Mouse (Mus musculus): ENCODE results near the gene 2300002M23Rik.

Gene 2300002M23Rik

DNA sequence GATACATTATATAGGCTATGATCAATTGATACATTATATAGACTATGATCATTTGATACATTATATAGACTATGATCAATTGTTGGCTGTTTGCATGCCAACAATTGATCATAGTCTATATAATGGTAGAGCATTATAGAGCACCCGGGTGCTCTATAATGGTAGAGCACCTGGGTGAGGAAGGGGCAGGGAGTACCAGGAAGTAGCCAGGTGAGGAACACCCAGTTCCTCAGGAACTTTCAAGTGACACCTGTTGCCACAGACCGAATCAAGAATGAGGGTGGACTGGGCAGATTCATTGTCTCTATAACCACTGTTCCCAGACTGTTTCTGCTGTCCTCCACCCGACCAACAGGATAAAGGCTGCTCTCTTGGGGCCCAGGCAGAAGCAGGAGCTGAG is at the start of gene 2300002M23Rik:
TSS of gene 2300002M23Rik (plus strand) at position 301 of the 400 bp plus-strand sequence.
- DNase-seq = no peak

DNA sequence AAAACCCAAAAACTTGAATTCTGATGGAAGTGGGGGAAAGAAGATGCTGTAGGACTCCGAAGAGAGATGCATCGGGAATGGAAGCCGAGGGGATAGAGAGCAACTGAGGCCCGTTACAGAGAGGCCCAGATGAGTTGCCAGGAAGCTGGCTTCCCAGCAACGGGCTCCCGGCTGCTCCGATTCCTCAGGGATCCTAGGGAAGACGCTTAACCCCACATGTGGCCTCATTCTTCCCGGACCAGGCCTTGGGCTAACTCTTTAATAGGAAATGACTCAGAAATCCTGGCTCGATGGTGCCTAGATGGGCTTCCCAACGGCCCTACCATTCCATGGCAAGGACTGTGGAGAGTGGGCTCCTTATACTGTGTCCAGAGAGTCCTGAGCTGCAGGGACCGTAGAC is 49.7 kb upstream of the 2300002M23Rik start:
- no peak for DNase-seq

GRCm38 (mm10) chr17:35524354-35524753 is 42.9 kb upstream of the 2300002M23Rik start:
- no peak for DNase-seq

DNA sequence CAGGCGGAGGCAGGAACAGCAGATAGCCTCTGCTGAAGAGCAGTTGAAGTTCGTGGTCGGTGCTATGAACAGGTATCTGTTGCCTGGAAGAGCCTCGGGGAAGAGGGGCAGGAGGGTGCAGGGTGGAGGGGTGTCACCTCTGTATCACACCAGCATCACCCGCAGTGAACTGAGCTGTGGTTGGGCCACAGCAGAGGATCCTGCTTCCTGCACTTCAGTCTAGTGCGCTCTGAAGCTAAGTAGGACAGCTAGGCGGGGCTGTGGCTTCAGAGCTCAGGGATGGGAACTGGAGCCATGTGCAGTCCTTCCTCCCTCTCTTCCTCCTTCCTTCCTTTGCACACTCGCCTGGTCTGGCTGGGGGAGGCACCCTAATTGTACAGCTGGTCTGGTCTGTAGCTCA is 40.6 kb upstream of the 2300002M23Rik start:
- peak; percentile 47 to 51 for DNase-seq

DNA sequence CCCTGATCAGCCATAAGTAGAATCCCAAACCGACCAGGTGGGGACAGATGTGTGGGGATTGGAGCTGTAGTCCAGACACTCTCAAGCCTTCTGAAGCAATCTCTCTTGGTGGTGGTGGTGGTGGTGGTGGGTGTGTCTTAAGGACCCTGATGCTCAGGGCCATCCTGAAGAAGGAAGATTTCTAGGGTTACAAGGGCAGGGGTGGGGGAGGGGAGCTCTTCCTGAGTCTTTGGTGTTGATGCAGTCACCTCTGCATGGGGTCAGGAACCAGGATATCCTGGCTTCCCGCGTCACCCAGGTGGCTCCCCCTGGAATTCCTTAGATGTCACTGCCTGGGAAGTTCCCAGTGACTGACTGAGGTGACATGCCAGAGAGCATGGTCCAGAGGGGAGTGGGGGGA is 34.9 kb upstream of the 2300002M23Rik start:
- no peak for DNase-seq

DNA sequence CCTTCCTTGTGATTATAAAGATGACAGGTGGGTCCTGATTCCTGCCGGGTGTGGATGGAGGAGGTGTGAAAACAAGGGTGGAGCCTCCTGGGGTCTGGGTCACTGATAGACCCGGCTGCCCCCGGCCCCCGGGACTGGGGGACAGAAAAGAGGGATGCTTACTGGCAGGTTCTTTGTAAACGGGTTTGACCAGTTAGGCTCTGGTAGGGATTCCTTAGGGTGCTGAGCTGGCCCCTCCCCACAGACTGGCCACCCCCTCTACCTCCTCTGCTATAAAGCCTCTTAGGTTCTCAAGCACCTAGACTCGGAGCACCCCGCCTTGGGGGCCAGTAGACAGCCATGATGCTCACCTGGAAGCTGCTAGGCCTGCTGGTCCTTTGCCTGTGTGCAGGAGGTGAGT is 34.3 kb upstream of the 2300002M23Rik start, which contains the start of gene Psors1c2:
TSS of gene Psors1c2 (plus strand) at position 301 of the 400 bp plus-strand sequence.
- DNase-seq = no peak

DNA sequence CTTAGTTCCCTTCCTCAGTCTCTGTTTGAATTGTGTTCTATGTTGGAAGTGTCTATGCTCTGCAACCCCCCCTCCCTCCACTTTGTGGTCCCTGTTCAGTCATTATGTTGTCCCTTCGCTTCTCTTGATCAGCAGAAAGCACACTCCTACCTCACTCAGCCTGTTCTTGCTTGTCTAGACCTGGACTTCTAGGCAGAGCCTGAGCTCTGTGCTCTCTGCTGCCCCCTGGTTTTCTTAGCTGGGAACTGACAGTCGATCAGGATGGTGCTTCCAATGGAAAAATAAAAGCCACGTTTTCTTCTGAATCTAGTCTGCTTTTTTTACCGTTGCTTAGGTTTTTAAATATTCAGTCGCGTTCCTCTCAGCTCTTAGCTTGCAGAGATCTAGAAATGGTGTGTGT is 32.9 kb upstream of the 2300002M23Rik start:
- peak in 1 of 2 experiments; percentile 45 for DNase-seq

DNA sequence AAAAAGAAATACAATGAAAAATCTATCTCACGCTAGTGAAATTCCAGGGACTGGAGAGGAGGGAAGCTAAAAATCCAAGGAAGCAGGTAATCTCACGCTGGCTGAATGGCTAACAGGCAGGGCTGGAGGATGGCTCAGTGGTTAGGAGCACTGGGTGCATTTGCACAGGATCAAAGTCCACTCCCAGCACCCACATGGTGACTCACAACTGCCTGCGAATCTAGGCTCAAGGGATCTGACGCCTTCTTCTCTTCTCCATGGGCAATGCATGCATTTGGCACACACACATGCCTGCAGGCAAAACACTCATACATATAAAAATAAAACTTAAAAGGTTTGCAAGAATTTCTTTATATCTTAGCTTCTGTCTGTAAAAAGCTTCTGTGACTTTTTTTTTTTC is 29.8 kb upstream of the 2300002M23Rik start:
- no peak for DNase-seq

- no peak for DNase-seq
Measured at GRCm38 (mm10) chr17:35538476-35538875, 28.8 kb upstream of the 2300002M23Rik start.

GRCm38 (mm10) chr17:35539540-35539939 is 27.7 kb upstream of the 2300002M23Rik start:
- DNase-seq = no peak

- DNase-seq = no peak
Measured at GRCm38 (mm10) chr17:35542761-35543411, 24.4 kb upstream of the 2300002M23Rik start.

DNA sequence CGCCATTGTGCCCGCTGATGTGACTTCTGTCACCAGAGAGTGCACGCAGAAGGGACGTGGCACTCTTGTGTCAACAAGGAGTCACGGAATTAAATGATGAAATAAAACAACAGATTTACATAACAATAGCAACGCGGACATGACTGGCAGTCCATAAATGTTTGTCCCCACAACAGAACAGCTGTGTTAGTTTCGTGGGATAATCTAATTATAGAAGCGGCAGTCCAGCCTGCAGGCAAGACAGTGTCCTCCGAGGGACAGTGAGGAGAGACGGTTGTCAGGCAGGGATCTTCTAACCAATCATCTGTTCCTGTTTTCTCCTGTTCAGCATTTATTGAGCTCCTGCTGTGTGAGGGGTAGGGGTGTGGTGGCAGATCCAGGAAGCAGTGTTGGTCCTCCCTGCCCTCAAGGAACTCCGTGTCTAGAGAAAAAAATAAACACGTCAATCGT is 23.8 kb upstream of the 2300002M23Rik start:
- no peak for DNase-seq

DNA sequence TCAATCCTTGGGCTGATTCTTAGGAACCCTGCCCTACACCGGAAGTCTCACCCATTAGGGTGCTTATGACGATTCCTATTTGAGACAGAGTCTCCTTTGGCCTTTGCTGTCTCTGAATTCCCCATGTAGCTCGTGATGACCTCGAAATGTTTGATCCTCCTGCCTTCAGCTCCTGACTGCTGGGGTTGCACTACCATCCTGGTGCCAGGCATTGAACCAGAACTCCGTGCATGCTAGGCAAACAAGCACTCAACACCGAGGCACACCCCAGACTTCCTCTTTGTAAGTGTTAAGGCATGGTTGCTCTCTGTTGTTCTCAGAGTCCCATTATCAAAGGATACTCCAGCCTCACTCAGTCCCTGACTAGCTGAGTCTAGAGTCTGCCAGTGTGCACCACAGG is 23.2 kb upstream of the 2300002M23Rik start:
- no peak for DNase-seq

DNA sequence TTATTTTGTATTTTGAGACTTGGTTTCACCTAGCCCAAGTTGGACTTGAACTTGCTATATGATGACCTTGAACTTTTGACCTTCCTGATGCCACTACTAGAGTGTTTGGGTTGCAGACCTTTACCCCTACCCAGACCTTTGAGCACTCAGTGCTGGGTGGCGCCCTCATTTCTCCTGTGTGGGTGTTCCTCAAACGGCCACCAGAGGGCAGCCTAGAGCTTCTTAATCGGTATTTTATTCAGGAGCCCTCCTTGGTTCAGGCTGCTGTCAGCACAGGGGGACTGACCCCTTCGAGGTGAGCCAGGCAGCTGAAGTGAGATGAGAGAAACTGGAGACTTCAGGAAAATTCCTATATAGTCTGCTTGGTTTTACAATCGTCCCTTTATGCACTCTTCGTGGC is 22.6 kb upstream of the 2300002M23Rik start:
- DNase-seq = no peak

DNA sequence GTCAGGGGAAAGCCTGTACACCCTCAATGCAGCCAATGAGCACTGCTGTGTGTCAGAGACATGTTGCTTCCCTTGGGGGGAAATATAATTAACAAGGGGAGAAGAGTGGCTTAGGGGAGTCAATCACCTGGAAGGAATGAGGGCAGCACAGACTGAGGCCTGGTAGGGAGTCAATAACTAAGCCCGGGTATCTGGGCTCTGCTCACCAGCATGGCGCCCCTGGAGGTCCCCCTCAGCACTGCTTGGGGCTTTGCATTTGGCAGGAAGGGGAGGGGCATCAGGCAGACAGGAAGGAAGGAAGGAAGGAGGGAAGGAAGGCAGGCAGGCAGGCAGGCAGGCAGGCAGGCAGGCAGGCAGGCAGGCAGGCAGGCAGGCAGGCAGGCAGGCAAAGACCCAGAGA is 19.8 kb upstream of the 2300002M23Rik start:
- no peak for DNase-seq

- no peak for DNase-seq
Measured at GRCm38 (mm10) chr17:35548636-35549035, 18.6 kb upstream of the 2300002M23Rik start.

- DNase-seq = no peak
Measured at GRCm38 (mm10) chr17:35549437-35550142, 17.7 kb upstream of the 2300002M23Rik start.

- no peak for DNase-seq
Measured at GRCm38 (mm10) chr17:35550143-35550494, 17.1 kb upstream of the 2300002M23Rik start.

DNA sequence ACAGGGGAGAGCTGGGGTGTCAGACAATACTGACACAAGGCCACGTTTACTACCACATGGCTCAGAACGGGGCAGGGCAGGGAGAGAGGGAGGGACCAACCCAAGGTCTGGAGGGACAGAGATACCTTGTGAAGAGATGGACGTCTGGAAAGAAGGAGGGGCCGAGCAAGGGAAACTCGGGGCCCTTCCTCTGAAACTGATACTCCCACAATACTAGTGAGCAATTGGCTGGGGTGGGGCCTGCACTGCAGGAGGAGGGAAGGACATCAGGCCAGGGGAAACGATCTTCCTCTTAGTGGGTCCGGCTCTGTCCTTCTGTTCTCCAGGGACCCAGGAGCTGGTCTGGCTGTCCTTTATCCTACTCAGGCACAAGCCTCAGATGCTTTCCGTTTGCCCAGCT is 16.4 kb upstream of the 2300002M23Rik start:
- DNase-seq = no peak

DNA sequence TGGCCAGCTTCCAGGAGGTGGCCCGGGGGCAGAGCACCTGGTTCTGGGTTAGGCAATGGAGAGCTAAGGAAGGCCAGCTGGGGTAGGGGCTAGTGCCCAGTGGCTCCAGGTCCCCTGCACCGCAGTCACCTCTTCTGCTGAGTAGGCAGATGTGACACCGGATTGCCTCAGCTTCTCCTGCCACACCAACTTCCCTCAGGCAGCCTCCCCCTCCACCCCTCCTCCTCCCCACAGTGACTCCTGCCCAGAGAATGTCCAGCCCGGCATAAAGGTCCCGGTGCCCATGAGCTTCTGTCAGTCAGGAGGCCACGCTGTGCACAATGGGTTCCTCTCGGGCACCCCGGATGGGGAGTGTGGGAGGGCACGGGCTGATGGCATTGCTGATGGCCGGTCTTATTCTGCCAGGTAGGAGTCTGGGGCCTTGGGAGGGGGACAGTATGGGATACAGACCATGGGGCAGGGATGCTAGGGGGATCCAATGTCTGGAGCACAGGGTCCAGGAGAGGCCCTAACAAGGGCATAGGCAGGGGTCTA is 15.3 kb upstream of the 2300002M23Rik start, which contains the start of gene Cdsn:
TSS of gene Cdsn (plus strand) at position 248 of the 534 bp plus-strand sequence.
- no peak for DNase-seq

DNA sequence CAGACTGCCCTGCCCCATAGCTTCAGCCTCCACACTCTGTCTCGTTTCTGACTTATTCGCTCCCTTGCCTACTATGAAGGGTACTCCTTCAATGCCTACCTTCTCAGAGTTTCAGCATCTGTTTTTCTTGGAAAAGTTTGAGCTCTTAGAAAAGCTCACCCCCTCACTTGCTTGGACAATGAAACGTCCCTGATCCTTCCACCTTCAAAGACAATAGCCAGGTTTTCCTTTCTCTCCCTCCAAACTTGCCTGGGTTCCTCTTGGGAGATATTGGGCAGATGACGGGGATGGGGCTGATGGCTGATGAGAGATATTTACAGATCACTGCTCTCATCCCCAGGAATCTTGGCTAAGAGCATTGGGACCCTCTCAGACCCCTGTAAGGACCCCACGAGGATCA is 12.9 kb upstream of the 2300002M23Rik start:
- DNase-seq = no peak

DNA sequence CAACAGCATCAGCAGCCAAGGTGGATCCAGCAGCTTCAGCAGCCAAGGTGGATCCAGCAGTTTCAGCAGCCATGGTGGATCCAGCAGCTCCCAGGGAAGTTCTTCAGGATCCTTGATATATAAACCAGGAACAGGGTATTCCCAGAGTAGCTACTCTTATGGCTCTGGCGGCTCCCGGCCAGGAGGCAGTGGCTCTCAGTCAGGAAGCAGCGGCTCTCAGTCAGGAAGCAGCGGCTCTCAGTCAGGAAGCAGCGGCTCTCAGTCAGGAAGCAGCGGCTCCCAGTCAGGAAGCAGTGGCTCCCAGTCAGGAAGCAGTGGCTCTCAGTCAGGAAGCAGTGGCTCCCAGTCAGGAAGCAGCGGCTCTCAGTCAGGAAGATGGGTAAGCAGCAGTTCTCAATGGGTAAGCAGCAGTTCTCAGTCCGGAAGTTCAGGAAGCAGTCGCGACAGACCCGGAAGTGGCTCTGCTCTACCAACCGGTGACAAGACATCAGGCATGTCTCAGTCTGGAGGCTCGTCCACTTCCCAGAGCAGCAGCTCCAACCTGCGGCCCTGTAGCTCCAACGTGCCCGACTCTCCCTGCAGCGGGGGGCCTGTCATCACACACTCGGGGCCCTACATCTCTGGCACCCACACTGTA is 12.4 kb upstream of the 2300002M23Rik start:
- no peak for DNase-seq

- DNase-seq = no peak
Measured at GRCm38 (mm10) chr17:35556186-35556765, 11.0 kb upstream of the 2300002M23Rik start.
